Mouse (Mus musculus) right cerebral cortex, adult 2 months (tissue): ENCODE measurements around the gene Cd36.

Experiments
- DNase-seq, 2 experiments: peaks; one replicate each; pipeline ENCODE4 v3.0.0; 2021 to 2022; ENCODE audit warnings: low spot score in 2 of 2

The Cd36 gene

GRCm38 (mm10) chr5:17806774-17807377 lies 81.7 kb downstream of the Cd36 start:
- no peak for DNase-seq

- no peak for DNase-seq
Measured at GRCm38 (mm10) chr5:17776571-17776970, 112.0 kb downstream of the Cd36 start.

GRCm38 (mm10) chr5:17770328-17770727 lies 118.3 kb downstream of the Cd36 start:
- no peak for DNase-seq

GRCm38 (mm10) chr5:17766006-17766677 lies 122.5 kb downstream of the Cd36 start:
- DNase-seq: no peak

GRCm38 (mm10) chr5:17753471-17754005 lies 135.1 kb downstream of the Cd36 start:
- DNase-seq: no peak

GRCm38 (mm10) chr5:17748293-17748692 lies 140.3 kb downstream of the Cd36 start:
- DNase-seq: no peak

- DNase-seq: no peak
Measured at GRCm38 (mm10) chr5:17747143-17747542, 141.5 kb downstream of the Cd36 start.

GRCm38 (mm10) chr5:17746520-17746919 lies 142.1 kb downstream of the Cd36 start:
- no peak for DNase-seq

- DNase-seq: no peak
Measured at GRCm38 (mm10) chr5:17739805-17740204, 148.8 kb downstream of the Cd36 start.
